In genomic region chr12:35182675-35183074, GRCm38 (mm10) we compare ENCODE assay signal across 8 mouse cellular contexts.
DNase-seq lines count a peak whose midpoint lies in the region; ATAC-seq lines count a peak whose summit lies in the region.

No protein-coding gene starts in this region.

- 8% methylated on average over 3 of the region's 3 CpGs for WGBS in limb, embryonic 11.5 days

- no peaks in the 10 kb centered on the region for H3K9me3 ChIP-seq in limb, embryonic 11.5 days (ENCODE audit: control insufficient read depth, low read length)

- no peaks in the 10 kb centered on the region for H3K27me3 ChIP-seq in limb, embryonic 11.5 days (ENCODE audit: control insufficient read depth, insufficient read depth, low read length)

- no peak overlapping the region for H3K4me3 ChIP-seq in limb, embryonic 11.5 days (ENCODE audit: low read depth, low read length)

- H3K9ac ChIP-seq in limb, embryonic 11.5 days (ENCODE audit: low read length), result no peak overlapping the region

- no peak for ATAC-seq in limb, embryonic 11.5 days (ENCODE audit: insufficient number of reproducible peaks, low FRiP score, low TSS enrichment, low read depth)

- 0 out of 2 replicates have a peak, but pooled peaks cover 2% of the 10 kb centered on the region for H3K4me1 ChIP-seq in limb, embryonic 11.5 days (ENCODE audit: control insufficient read depth, insufficient read depth, low read length)

- no peak overlapping the region for H3K27ac ChIP-seq in limb, embryonic 11.5 days (replicated peaks; ENCODE audit: low read depth, low read length)

- H3K4me2 ChIP-seq in limb, embryonic 11.5 days (ENCODE audit: low read depth, severe bottlenecking), result no peak overlapping the region

- H3K36me3 ChIP-seq in limb, embryonic 11.5 days (ENCODE audit: control insufficient read depth, insufficient read depth, low read length), result no peaks in the 10 kb centered on the region

- DNase-seq in A20 (ENCODE audit: low read depth, low spot score), result peak; percentile 68
- DNase-seq in adrenal gland, postnatal 10 days, result peak; percentile 91
- peak; percentile 75 for DNase-seq in embryo, embryonic 11.5 days (ENCODE audit: low read depth, low spot score)
- DNase-seq in gastrocnemius, postnatal 4 days (ENCODE audit: low spot score in 2 of 2), result peak; percentile 61 to 73
- peak; percentile 58 to 85 for DNase-seq in kidney, adult 8-10 months
- DNase-seq in limb, embryonic 11.5 days (ENCODE audit: low spot score), result peak; percentile 95
- peak; percentile 12 to 44 for DNase-seq in monocyte, adult 2 months (ENCODE audit: low read depth in 1 of 2, low spot score in 2 of 2)
- peak; percentile 32 to 66 for DNase-seq in spleen, postnatal 14 days (ENCODE audit: low spot score in 2 of 2)

Comparison
In these comparisons a context has a peak if more than half of its experiments do, and no peak if none do; other contexts are left out.
1. DNase-seq: peak in every context shown above with its lines; median percentile 95 in limb, embryonic 11.5 days; 91 in adrenal gland, postnatal 10 days; 75 in embryo, embryonic 11.5 days; 72 in kidney, adult 8-10 months; 68 in A20; 67 in gastrocnemius, postnatal 4 days; 49 in spleen, postnatal 14 days; 28 in monocyte, adult 2 months.